Mouse (Mus musculus): ENCODE measurements around the gene Olfr1208.

The Olfr1208 gene

GRCm38 (mm10) chr2:88902211-88902610 is at the start of gene Olfr1208:
Gene Olfr1208, minus strand, starts transcription at chr2:88902311.
- no peak for DNase-seq (ENCODE audit: low spot score in 2 of 2)

DNA sequence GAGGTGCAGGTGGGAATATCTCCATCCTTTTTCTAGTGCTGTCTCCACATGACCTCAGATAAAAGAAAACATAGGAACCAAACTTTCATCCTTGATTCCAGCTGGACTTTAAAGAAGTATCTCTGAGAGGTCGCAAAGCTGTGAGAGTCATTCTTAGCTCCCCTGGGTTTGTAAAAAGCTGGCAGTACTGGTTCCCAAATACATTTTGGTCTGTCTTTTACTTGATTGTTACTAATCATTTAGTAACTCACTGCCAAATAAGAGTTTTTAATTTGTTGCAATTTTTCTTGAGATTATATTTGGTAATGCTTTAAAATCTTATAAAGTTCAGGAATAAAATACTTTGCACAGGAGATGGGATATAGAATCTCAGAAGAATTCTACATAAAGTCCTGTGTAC is 35.9 kb upstream of the Olfr1208 start, which contains the start of gene Olfr1211:
TSS of gene Olfr1211 (minus strand) at position 101 of the 400 bp plus-strand sequence.
- DNase-seq (ENCODE audit: low spot score in 2 of 2) = no peak

- no peak for DNase-seq (ENCODE audit: low spot score in 2 of 2)
These were observed 12.9 kb upstream of the Olfr1208 start, which contains the start of gene Olfr1209 for GRCm38 (mm10) chr2:88915057-88915456. Gene Olfr1209, minus strand, starts transcription at chr2:88915157.

DNA sequence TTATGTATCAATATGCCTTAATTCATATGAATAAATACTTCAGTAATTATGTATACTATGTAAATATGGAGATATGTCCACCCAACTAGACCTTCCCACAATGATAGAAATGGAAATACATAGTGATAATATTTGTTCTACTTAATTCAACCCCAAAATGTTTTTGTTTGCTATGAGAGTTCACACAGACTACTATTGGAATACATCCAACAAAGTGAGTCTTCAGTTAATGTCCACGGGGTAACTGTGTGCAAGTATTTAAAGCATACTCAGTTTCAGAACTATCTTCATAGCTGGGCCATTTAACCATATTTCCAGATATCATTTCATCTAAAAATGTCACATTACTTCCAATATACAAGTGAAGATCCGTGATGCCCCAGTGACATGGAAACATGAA is 39.2 kb downstream of the Olfr1208 start, which contains the start of gene Olfr1206:
TSS of gene Olfr1206 (plus strand) at position 301 of the 400 bp plus-strand sequence.
- DNase-seq (ENCODE audit: low spot score in 2 of 2) = no peak

- no peak for DNase-seq (ENCODE audit: low spot score in 2 of 2)
These were observed 53.1 kb downstream of the Olfr1208 start, which contains the start of gene Olfr1204 for GRCm38 (mm10) chr2:88848992-88849391. Gene Olfr1204, plus strand, starts transcription at chr2:88849292.

All from spleen, postnatal 4 days (tissue).